16 mouse cellular contexts compared by ENCODE assay signal in the genomic region with DNA sequence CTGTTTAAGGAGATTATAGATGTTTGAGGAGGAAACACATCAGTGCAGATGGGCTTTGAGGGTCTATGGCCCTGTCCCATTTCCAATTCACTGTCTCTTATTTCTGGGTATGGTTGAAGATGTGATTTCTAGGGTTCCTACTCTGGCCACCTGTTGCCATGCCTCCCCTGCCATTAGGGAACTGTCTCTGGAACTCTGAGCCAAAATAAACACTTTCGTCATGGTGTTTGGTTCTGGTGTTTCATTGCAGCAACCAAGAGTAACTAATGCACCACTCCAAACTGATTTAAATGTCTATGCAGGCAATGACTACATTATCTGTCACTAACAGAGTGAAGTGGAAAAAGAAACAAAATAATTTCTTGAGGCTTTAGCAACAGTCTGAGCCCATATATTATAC.
"Had no signal": no experiment of that assay in that cellular context is flagged by ENCODE, and none has a peak within 500 bp of the region (broad histone marks: within the 10 kb centered on the region; RNA-seq: fewer than 3 reads in every experiment).

No protein-coding gene starts in this region.

- H3K9me3 ChIP-seq: limb, embryonic 10.5 days; midbrain, embryonic 10.5 days; neural tube, embryonic 13.5 days had no signal

- H3K27ac ChIP-seq: left cerebral cortex, adult 2 months; limb, embryonic 10.5 days; liver, embryonic 14.5 days; midbrain, embryonic 10.5 days; neural tube, embryonic 13.5 days had no signal

- H3K36me3 ChIP-seq: limb, embryonic 10.5 days; midbrain, embryonic 10.5 days; neural tube, embryonic 13.5 days had no signal

- H3K27me3 ChIP-seq: neural tube, embryonic 13.5 days had no signal

- H3K4me3 ChIP-seq: left cerebral cortex, adult 2 months; limb, embryonic 10.5 days; midbrain, embryonic 10.5 days; neural tube, embryonic 13.5 days had no signal

- ATAC-seq: inflammation-experienced regulatory T-cells, adult 6 months; intestine, postnatal 0 days; lung, postnatal 0 days had no signal

- DNase-seq: lung, adult 2 months; lung, postnatal 4 days; midbrain, embryonic 14.5 days; retina, postnatal 1 day; right cerebral cortex, postnatal 4 days; spleen, adult 18-20 months; thymus, adult 18-20 months; thymus, postnatal 14 days had no signal

- H3K4me2 ChIP-seq: neural tube, embryonic 13.5 days had no signal

- H3K9ac ChIP-seq: liver, embryonic 14.5 days; neural tube, embryonic 13.5 days had no signal

- H3K4me1 ChIP-seq: limb, embryonic 10.5 days; neural tube, embryonic 13.5 days had no signal
